Mouse (Mus musculus) Muller cell, postnatal 12 days (primary cell): ENCODE results near the gene Arrdc2.

Experiments used
- DNase-seq: peaks from one replicate; pipeline ENCODE4 v3.0.0-alpha.2; 2015; ENCODE audit errors: inconsistent ontology term

Gene Arrdc2

DNA sequence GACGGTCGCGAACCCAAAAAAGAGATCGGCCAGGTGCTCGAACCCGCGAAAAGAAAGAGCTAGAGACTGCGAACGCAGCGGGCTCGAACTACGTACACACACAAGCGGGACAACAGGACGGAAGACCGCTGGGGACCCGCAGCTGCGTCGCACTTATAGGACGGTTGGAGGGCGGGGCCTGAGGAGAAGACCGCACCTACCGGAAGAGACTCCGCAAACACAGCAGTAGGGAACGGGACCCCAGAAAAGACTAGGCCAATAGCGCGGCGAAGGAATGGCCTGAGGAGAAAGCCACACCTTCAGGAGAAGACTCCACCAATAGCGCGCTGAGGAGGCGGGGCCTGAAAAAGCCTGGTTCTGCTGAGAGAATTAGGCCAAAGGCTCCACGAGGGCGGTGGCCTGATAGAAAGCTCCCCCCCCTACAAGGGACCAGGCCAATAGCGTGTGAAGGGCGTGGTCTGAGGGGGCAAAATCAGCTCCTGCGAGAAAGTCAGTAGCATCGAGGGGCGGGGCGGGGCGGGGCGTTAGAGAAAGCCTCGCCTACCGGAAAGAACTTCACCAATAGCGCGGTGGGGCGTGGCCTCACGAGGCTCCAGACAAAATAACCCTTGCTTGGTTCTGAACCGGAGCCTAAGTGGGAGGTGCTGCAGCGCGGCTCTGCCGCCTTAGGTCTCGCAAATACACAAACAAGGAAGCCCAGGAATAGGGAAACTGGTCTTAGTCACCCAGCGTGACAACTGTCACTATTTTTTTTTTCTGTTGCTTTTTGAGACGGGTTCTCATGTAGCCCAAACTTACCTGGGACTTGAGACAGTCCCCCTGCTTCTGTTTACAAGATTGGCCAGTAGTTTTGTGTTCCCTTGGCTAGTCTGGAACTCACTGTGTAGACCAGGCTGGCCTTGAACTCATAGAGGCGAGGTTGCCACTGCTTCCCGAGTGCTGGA is at the start of gene Arrdc2:
Gene Arrdc2, minus strand, starts transcription at position 313 of the 944 bp plus-strand sequence.
- DNase-seq = peak; percentile 100

GRCm38 (mm10) chr8:70887669-70888068 is 48.1 kb upstream of the Arrdc2 start:
- no peak for DNase-seq

DNA sequence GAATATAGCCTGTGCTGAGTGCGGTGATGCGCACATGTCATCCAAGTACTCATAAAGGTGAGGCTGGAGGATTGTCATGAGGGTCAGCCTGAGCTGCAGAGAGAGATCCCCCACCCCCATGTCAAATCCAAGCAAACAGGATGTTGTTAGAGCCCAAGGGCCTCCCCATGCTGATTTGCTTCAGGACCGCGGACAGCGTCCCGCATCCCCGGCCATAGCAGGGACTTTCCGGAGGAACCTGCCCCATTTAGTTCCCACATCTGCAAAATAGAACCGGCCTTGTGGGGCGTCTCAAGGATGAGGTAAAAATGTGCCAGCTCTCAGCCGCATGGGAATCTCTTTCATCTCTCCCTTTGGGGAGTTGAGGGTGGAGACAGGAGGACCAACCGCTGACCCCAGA is 46.1 kb upstream of the Arrdc2 start:
- peak; percentile 59 for DNase-seq

- DNase-seq = no peak
These were observed 45.2 kb upstream of the Arrdc2 start for GRCm38 (mm10) chr8:70884683-70885082.

DNA sequence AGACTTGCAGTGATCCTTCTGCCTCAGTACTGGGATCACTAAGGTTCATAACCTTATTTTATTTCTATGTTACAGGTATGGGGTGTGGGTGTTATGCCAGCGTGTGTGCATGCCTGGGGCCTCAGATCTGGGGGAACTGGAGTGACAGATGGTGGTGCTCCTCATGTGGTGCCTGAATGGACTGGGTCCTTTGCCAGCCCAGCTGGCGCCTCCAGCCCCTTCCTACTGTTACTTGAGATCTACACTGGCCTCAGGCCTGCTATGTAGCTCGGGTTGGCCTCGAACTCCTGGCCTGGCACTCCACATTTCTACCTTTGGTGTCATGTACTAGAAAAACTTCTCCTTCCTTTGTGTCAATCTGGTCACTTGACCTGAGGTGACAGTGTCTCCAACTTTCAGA is 44.7 kb upstream of the Arrdc2 start:
- no peak for DNase-seq

DNA sequence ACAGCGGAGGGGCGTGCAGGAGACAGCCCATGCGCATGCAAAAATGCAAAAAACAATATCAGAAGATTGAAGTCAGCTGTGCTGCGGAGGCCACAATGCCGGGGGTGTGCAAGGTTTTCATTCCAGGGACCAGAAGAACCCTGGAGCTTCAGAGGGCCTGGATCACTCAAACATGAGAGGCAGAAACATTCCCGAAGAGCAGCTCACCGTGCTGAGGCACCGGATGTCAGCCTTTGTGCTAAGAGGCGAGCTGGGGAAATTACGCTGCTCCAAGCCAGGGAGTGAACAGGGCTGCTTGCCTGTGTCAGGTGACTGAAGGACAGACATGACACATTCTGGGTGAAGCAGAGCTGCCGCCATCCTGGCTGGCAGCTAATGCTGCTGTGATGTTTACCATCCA is 41.0 kb upstream of the Arrdc2 start:
- peak; percentile 79 for DNase-seq

GRCm38 (mm10) chr8:70880126-70880525 is 40.6 kb upstream of the Arrdc2 start:
- peak; percentile 94 for DNase-seq

DNA sequence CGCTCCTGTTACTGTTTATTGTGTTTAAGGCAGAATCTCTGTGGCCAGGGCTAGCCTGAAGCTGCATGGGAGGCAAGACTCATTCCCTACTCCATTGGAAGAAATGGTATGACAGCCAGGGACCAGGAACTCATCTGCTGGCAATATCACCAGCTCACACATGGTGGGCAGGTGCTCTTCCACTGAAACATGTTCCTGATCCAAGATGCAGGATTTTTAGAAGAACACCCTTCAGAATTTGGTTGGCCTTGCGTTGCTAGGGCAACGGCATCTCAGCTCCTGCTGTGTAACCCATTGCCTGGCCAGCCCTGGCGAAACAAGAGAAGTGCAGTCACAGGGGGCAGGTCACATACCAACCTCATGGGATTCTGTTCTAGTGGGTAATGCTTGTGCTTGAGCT is 40.0 kb upstream of the Arrdc2 start:
- DNase-seq = no peak

- peak; percentile 46 for DNase-seq
These were observed 38.7 kb upstream of the Arrdc2 start for GRCm38 (mm10) chr8:70878178-70878577.

GRCm38 (mm10) chr8:70876382-70876781 is 36.9 kb upstream of the Arrdc2 start:
- no peak for DNase-seq

- DNase-seq = no peak
These were observed 34.9 kb upstream of the Arrdc2 start for GRCm38 (mm10) chr8:70874441-70874840.

DNA sequence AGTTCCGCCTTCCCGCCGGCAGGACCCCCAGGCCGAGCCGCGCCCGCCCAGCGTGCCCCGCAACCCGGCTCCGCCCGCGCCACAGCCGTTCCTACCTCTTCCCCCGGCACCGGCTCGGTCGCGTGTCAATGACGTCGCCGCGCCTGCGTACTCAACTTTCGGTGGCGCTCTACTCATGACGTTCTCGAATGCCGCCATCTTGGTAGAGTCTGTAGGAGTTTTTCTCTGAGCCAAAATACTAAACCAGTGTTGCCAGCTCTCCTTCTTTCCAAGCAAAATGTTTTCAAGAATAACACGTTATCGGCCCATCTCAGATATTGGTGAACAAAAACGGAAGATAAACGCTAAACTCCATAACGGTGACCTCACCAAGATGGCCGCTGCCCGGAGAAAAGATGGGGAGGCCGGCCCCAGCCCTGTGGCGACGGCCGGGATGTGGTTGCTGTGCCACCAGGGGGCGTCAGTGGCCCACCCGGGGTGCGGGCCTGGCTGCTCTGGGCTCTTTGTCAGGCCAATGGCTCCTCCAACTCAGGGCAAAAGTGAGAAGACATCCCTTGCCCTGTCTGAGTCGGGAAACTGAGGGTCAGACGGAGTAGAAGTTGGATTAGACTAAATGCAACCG is 34.0 kb upstream of the Arrdc2 start, which contains the start of gene Ccdc124:
Gene Ccdc124, minus strand, starts transcription at position 572 of the 622 bp plus-strand sequence.
- peak; percentile 97 for DNase-seq

DNA sequence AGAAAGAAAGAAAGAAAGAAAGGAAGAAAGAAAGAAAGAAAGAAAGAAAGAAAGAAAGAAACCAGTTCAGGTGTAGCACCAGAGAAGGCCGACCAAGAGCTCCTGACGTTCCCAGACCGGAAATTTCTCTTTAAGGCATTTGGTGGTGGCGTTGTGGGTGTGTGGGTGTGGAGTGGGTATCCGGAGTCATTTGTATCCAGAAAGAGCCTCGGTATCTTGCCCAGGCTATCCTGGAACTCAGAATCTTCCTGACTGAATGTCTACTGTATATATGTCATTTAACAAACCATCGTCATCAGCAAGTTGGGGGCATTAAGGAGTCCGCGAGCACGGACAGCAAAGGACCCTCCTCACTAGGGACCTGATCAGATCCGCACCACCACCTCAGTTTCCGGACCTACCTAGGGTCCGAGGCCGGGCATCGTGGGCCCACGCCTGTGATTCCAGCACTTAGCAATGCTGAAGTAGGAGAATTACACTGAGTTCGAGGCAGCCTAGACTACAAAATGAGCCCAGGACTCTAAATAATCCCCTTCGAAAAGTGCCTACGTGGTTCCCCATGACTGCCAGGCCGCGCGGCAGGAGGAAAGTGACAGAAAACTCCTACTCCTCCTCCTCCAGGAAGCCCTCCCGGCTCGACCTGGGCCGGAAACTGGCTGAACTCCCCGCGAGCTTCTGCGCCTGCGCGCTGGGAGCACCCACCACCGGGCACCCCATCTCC is 33.3 kb upstream of the Arrdc2 start:
- no peak for DNase-seq

GRCm38 (mm10) chr8:70871195-70871807 is 31.8 kb upstream of the Arrdc2 start:
- DNase-seq = no peak

- no peak for DNase-seq
These were observed 30.1 kb upstream of the Arrdc2 start for GRCm38 (mm10) chr8:70869601-70870041.

DNA sequence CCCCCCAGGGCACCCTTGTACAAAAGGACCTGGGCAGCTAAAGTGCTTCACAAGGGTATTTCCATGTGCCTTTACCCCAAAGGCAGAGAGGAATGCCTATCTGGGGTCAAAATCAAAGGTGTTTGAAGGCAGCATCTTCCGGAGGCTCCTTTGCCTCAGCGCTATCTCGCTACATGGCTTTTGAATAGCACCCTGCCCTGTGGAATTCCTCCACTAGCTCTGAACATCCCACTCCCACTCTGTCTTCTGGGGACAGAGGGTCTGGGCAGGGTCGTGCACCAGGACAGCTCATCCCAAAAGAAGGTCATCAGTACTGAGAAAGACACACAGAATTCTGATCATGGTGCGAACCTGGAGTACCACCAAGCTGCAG is 29.7 kb upstream of the Arrdc2 start:
- DNase-seq = no peak

GRCm38 (mm10) chr8:70868559-70869198 is 29.2 kb upstream of the Arrdc2 start:
- no peak for DNase-seq

- no peak for DNase-seq
These were observed 27.0 kb upstream of the Arrdc2 start for GRCm38 (mm10) chr8:70866566-70866965.

DNA sequence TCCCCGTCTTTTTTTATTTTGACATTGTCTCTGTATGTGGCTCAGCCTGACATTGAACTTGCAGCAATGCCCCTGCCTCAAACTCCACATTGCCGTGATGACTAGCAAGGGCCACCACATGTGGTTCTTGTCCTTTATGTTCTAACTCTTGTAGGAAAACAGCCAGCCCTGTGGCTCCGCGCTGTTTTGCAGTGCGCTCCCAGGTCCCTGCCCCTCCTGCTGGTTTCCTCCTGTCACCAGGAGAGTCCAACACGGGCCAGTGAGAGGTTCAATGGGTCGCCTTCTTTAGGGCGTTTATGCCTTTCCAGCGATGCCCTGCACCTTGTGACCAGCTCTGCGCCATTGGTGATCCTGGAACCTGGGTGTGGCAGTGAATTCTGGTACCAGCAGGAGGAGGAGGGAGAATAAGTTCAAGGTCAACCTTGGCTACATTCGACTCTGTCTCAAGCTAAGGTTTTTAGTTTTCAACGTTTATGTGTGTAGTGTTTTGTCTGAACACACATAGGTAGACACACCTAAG is 26.5 kb upstream of the Arrdc2 start:
- no peak for DNase-seq

GRCm38 (mm10) chr8:70865350-70866000 is 26.0 kb upstream of the Arrdc2 start:
- DNase-seq = peak; percentile 99
